In genomic region chr2:128699201-128699885, GRCm38 (mm10) we compare ENCODE assay signal across 8 mouse cellular contexts. TPM values are rescaled to one million over a fixed set of nuclear protein-coding genes. Genes with fewer than 3 reads are reported as not detected.
DNase-seq lines count a peak whose midpoint lies in the region; ATAC-seq and TF ChIP-seq lines count a peak whose summit lies in the region.

No protein-coding gene starts in this region.

- 9% methylated on average over 24 of the region's 24 CpGs for WGBS in bone marrow, adult 2 months
- 1% methylated on average over 24 of the region's 24 CpGs for WGBS in kidney, embryonic 15.5 days

- H3K4me3 ChIP-seq in bone marrow, adult 2 months (replicated peaks; ENCODE audit: control insufficient read depth, low read depth, low read length): no peak overlapping the region
- peak overlapping the region; percentile 85 for H3K4me3 ChIP-seq in kidney, embryonic 15.5 days (replicated peaks)

- no peak for TF ChIP-seq CTCF in bone marrow, adult 2 months (IDR thresholded peaks at IDR 0.05; ENCODE audit: control insufficient read depth, insufficient read depth, low read length)

- H3K27me3 ChIP-seq in kidney, embryonic 15.5 days: no peaks in the 10 kb centered on the region

- no peaks in the 10 kb centered on the region for H3K9me3 ChIP-seq in kidney, embryonic 15.5 days (replicated peaks)

- H3K9ac ChIP-seq in kidney, embryonic 15.5 days: peak overlapping the region; percentile 89

- no peak for TF ChIP-seq POLR2A in bone marrow, adult 2 months (IDR thresholded peaks at IDR 0.05; ENCODE audit: borderline replicate concordance, control insufficient read depth, low read depth, low read length)

- DNase-seq in layer of hippocampus, adult 11-12 months (ENCODE audit: low spot score): peak; percentile 12
- no peak for DNase-seq in layer of hippocampus, adult 18-20 months (ENCODE audit: low spot score in 2 of 2)
- DNase-seq in gastrocnemius, postnatal 4 days (ENCODE audit: low spot score in 2 of 2): peak; percentile 35 to 61
- DNase-seq in lung, postnatal 4 days: peak; percentile 57 to 58
- DNase-seq in testis, postnatal 14 days (ENCODE audit: low spot score): peak; percentile 51
- no peak for DNase-seq in cerebellum, adult 11 months

- peaks cover 3% of the 10 kb centered on the region; the same call in 1 of the 2 replicates for H3K36me3 ChIP-seq in kidney, embryonic 15.5 days

- H3K4me2 ChIP-seq in kidney, embryonic 15.5 days: peak overlapping the region; percentile 89

- peak; percentile 22 for ATAC-seq in kidney, embryonic 15.5 days (replicated peaks; ENCODE audit: low FRiP score)

- no peaks in the 10 kb centered on the region for H3K4me1 ChIP-seq in bone marrow, adult 2 months (ENCODE audit: control insufficient read depth, insufficient read depth, low read length)
- peaks cover 15% of the 10 kb centered on the region for H3K4me1 ChIP-seq in kidney, embryonic 15.5 days

- peak overlapping the region; percentile 4; the same call in 1 of the 2 replicates for H3K27ac ChIP-seq in bone marrow, adult 2 months (ENCODE audit: control insufficient read depth, insufficient read depth, low read depth, low read length, poor library complexity)
- peak overlapping the region; percentile 97 for H3K27ac ChIP-seq in kidney, embryonic 15.5 days

RNA-seq across cellular contexts. Expression of gene Mertk, which starts 0.6 kb away (rescaled TPM):
- 10 to 100 TPM; 33.9 to 36.7 TPM for total RNA-seq in layer of hippocampus, adult 18-20 months (2021)
- 2.8 and 4.9 TPM in 2 replicates for polyA plus RNA-seq in bone marrow, adult 2 months (2011; ENCODE audit: insufficient read depth, insufficient read length, low replicate concordance, missing spikeins)
- total RNA-seq in gastrocnemius, postnatal 4 days (2021): 1 to 10 TPM; 4.7 to 5.8 TPM
- polyA plus RNA-seq in kidney, embryonic 15.5 days (2015; fragmentation: Nextera tagmentation; extraction: Ambion mirVana): 11.5 and 11.7 TPM in 2 replicates

RNA-seq across cellular contexts. Expression of gene Anapc1, which starts 12.2 kb away (rescaled TPM):
- total RNA-seq in layer of hippocampus, adult 18-20 months (2021): 10 to 100 TPM; 59.9 to 63.2 TPM
- 20.3 and 26.7 TPM in 2 replicates for polyA plus RNA-seq in bone marrow, adult 2 months (2011; ENCODE audit: insufficient read depth, insufficient read length, low replicate concordance, missing spikeins)
- total RNA-seq in gastrocnemius, postnatal 4 days (2021): 10 to 100 TPM; 66.8 to 74.1 TPM
- polyA plus RNA-seq in kidney, embryonic 15.5 days (2015; fragmentation: Nextera tagmentation; extraction: Ambion mirVana): 63.2 and 69.6 TPM in 2 replicates

Comparison
In these comparisons a context has a peak if more than half of its experiments do, and no peak if none do; other contexts are left out.
1. DNase-seq: peak in layer of hippocampus, adult 11-12 months (single experiment), gastrocnemius, postnatal 4 days (2 of 2), lung, postnatal 4 days (2 of 2) and testis, postnatal 14 days (single experiment); none in layer of hippocampus, adult 18-20 months (0 of 2) and cerebellum, adult 11 months (single experiment).
2. RNA of gene Mertk, which starts 0.6 kb away (total RNA-seq): 33.9 to 36.7 TPM in layer of hippocampus, adult 18-20 months; 4.7 to 5.8 TPM in gastrocnemius, postnatal 4 days; every median in the first group is over 4 times any median in the second.